Mouse (Mus musculus): ENCODE measurements around the gene Stat5b. TPM values are rescaled to one million over a fixed set of nuclear protein-coding genes. Genes with fewer than 3 reads are reported as not detected.

The Stat5b gene
- polyA plus RNA-seq, 1 experiment from 2014 or later = 17.3 TPM

DNA sequence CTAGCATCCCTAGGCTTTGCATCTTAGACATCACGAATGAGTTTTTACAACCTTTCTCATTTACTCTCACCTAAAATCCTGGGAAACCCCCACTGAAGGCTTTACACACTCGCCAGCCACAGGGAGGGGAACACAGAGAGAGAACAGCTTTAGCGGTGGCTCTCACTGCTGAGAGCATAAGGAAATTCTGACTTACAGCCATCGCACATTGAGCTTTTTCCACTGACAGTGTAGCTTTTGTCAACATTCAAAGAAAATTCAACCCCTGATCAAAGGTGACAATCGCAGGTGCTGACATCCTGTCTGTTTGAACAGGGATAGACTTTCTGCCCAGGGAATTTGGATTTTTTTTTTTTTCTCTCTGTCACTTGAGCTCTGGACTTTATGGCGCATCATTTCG, 8.5 kb downstream of the Stat5b start:
- no peak overlapping the region for H3K27ac ChIP-seq (ENCODE audit: low read depth, low read length)
- no peaks in the 10 kb centered on the region for H3K36me3 ChIP-seq (ENCODE audit: control insufficient read depth, insufficient read depth, low read length)
- no peaks in the 10 kb centered on the region for H3K4me1 ChIP-seq (ENCODE audit: control insufficient read depth, insufficient read depth, low read length)
- no peaks in the 10 kb centered on the region for H3K27me3 ChIP-seq (ENCODE audit: control insufficient read depth, insufficient read depth, low read length)
- no peak for ATAC-seq (ENCODE audit: low read depth)
- no peak overlapping the region for H3K9ac ChIP-seq (replicated peaks; ENCODE audit: low read depth, low read length)
- H3K4me3 ChIP-seq (ENCODE audit: low read depth, low read length) = no peak overlapping the region
- no peaks in the 10 kb centered on the region for H3K9me3 ChIP-seq (ENCODE audit: control insufficient read depth, low read length)
- WGBS = 82% methylated on average over 7 of the region's 7 CpGs
- H3K4me2 ChIP-seq (ENCODE audit: low read depth, low read length) = no peak overlapping the region

DNA sequence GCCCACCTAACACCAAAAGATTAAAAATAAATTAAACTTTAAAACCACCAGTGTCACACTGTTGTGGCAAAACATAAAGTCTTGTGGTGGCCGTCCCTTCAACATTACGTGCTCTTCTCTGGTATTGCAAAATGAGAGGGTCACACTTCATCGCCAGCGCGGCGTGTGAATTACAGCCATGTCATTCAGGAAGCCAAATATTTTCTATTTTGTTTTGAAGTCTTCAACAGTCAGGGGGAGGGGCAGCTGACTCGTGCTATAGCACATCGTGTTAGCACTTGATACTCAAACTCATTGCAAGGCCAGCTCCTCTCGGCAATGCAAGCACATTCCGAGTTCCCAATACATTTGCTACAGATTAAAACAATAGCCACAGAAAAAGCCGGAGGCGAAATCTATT, 9.7 kb downstream of the Stat5b start:
- no peaks in the 10 kb centered on the region for H3K9me3 ChIP-seq (ENCODE audit: control insufficient read depth, low read length)
- H3K9ac ChIP-seq (replicated peaks; ENCODE audit: low read depth, low read length) = no peak overlapping the region
- H3K4me2 ChIP-seq (ENCODE audit: low read depth, low read length) = no peak overlapping the region
- H3K4me3 ChIP-seq (ENCODE audit: low read depth, low read length) = no peak overlapping the region
- H3K27ac ChIP-seq (ENCODE audit: low read depth, low read length) = no peak overlapping the region
- no peaks in the 10 kb centered on the region for H3K27me3 ChIP-seq (ENCODE audit: control insufficient read depth, insufficient read depth, low read length)
- H3K4me1 ChIP-seq (ENCODE audit: control insufficient read depth, insufficient read depth, low read length) = no peaks in the 10 kb centered on the region
- no peaks in the 10 kb centered on the region for H3K36me3 ChIP-seq (ENCODE audit: control insufficient read depth, insufficient read depth, low read length)
- ATAC-seq (ENCODE audit: low read depth) = no peak
- 73% methylated on average over 12 of the region's 12 CpGs for WGBS

DNA sequence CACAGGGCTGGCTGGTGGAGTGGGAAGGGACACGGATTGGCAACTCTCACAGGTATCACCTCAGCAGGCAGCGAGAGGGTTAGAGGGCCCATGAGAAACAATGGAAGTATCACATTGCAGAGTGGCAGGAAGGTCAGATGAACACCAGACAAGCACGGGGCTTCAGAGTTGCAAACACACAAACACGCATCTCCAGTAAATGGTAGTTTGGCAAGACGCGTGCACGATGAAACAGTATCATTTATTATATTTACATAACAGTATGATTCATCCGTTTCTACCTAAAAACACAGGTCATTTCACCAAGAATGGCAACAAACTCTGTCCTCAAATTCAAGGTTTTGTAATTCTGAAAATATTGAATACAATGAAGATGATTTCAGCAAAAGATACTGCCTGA, 11.0 kb downstream of the Stat5b start:
- Histone ChIP-seq H3K9ac (replicated peaks; ENCODE audit: low read depth, low read length) (no peak overlapping the region), H3K27me3 (ENCODE audit: control insufficient read depth, insufficient read depth, low read length) (no peaks in the 10 kb centered on the region), H3K4me2 (ENCODE audit: low read depth, low read length) (no peak overlapping the region), H3K4me1 (ENCODE audit: control insufficient read depth, insufficient read depth, low read length) (no peaks in the 10 kb centered on the region), H3K27ac (ENCODE audit: low read depth, low read length) (no peak overlapping the region), H3K4me3 (ENCODE audit: low read depth, low read length) (no peak overlapping the region), H3K36me3 (ENCODE audit: control insufficient read depth, insufficient read depth, low read length) (no peaks in the 10 kb centered on the region), H3K9me3 (ENCODE audit: control insufficient read depth, low read length) (no peaks in the 10 kb centered on the region)
- WGBS = 78% methylated on average over 8 of the region's 8 CpGs
- ATAC-seq (ENCODE audit: low read depth) = no peak

DNA sequence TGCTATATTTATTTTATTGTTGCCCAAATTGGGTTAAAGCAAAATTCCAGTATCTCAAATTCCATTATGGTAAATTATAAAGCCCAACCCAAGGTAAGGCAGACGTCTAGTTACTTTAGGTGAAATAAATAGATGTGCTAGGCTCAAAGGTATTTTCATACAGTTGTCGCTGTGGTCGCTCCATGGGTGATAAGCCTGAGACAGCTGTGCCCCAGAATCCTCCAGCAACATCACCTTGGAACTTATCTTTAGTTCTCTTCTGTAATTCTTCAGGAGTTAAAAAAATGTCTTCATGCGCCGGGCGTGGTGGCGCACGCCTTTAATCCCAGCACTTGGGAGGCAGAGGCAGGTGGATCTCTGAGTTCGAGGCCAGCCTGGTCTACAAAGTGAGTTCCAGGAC, 11.6 kb downstream of the Stat5b start:
- no peak for ATAC-seq (ENCODE audit: low read depth)
- Histone ChIP-seq H3K9ac (replicated peaks; ENCODE audit: low read depth, low read length) (no peak overlapping the region), H3K36me3 (ENCODE audit: control insufficient read depth, insufficient read depth, low read length) (no peaks in the 10 kb centered on the region), H3K4me1 (ENCODE audit: control insufficient read depth, insufficient read depth, low read length) (no peaks in the 10 kb centered on the region), H3K27ac (ENCODE audit: low read depth, low read length) (no peak overlapping the region), H3K9me3 (ENCODE audit: control insufficient read depth, low read length) (no peaks in the 10 kb centered on the region), H3K27me3 (ENCODE audit: control insufficient read depth, insufficient read depth, low read length) (no peaks in the 10 kb centered on the region), H3K4me2 (ENCODE audit: low read depth, low read length) (no peak overlapping the region), H3K4me3 (ENCODE audit: low read depth, low read length) (no peak overlapping the region)
- WGBS = 94% methylated on average over 9 of the region's 9 CpGs

DNA sequence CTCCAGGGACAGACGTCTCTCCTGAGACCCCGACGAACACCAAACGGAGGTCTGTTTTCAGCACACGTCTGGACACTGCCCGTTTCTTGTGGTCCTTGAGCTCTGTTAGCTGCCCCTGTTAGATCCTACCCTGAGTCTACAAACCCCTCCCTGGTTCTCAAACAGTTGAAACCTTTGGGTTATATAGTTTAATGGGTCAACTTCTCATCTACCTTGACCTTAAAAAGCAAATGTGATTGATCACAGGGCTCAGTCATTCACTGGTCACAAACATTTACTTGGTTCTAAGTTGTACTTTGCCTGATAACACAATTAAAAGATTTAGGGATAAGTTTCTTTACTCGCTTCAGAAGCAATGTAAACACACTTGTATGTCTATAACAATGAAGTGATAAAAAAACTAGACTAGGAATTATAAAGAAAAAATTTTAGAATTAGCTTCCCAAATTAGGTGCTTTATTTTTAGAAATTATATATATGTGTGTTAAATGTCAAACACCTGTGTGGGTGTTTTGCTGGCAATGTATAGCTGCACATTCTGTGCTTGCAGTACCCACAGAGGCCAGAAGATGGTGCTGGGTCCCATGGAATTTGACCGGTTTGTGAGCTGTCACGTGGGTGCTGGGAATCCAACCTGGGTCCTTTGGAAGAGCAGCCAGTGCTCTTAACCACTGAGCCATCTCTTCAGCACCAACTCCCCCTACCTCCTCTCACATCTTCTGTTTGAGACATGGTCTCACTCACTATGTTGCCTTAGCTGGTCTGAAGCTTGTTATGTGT, 13.4 kb downstream of the Stat5b start:
- Histone ChIP-seq H3K4me2 (ENCODE audit: low read depth, low read length) (no peak overlapping the region), H3K4me3 (ENCODE audit: low read depth, low read length) (no peak overlapping the region), H3K9ac (replicated peaks; ENCODE audit: low read depth, low read length) (no peak overlapping the region), H3K9me3 (ENCODE audit: control insufficient read depth, low read length) (no peaks in the 10 kb centered on the region), H3K36me3 (ENCODE audit: control insufficient read depth, insufficient read depth, low read length) (no peaks in the 10 kb centered on the region), H3K27me3 (ENCODE audit: control insufficient read depth, insufficient read depth, low read length) (no peaks in the 10 kb centered on the region), H3K27ac (ENCODE audit: low read depth, low read length) (no peak overlapping the region), H3K4me1 (ENCODE audit: control insufficient read depth, insufficient read depth, low read length) (0 out of 2 replicates have a peak, but pooled peaks cover 2% of the 10 kb centered on the region)
- WGBS = 83% methylated on average over 9 of the region's 9 CpGs
- no peak for ATAC-seq (ENCODE audit: low read depth)

DNA sequence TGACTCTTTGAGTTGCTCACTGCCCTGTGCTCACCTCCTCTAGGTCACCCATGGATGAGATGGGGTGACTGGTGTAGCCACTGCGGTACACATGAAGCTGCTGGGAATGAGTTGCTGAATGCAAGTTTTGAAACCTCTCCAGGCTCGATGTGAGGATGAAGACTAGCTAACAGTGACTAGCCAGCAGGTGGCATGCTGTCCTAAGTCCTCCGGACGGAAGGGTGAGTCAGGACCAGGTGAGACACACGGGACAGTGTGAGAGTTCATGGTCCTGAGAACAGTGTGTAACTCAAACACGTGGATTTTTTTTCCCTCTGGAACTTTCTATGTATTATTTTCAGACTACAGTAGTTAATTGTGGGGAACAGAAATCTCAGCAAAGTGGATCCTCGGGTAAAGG, 17.1 kb downstream of the Stat5b start:
- Histone ChIP-seq H3K9me3 (ENCODE audit: control insufficient read depth, low read length) (no peaks in the 10 kb centered on the region), H3K4me1 (ENCODE audit: control insufficient read depth, insufficient read depth, low read length) (0 out of 2 replicates have a peak, but pooled peaks cover 2% of the 10 kb centered on the region), H3K9ac (replicated peaks; ENCODE audit: low read depth, low read length) (no peak overlapping the region), H3K4me3 (ENCODE audit: low read depth, low read length) (no peak overlapping the region), H3K27ac (ENCODE audit: low read depth, low read length) (no peak overlapping the region), H3K4me2 (ENCODE audit: low read depth, low read length) (no peak overlapping the region), H3K27me3 (ENCODE audit: control insufficient read depth, insufficient read depth, low read length) (no peaks in the 10 kb centered on the region), H3K36me3 (ENCODE audit: control insufficient read depth, insufficient read depth, low read length) (no peaks in the 10 kb centered on the region)
- WGBS = 73% methylated on average over 7 of the region's 7 CpGs
- no peak for ATAC-seq (ENCODE audit: low read depth)

DNA sequence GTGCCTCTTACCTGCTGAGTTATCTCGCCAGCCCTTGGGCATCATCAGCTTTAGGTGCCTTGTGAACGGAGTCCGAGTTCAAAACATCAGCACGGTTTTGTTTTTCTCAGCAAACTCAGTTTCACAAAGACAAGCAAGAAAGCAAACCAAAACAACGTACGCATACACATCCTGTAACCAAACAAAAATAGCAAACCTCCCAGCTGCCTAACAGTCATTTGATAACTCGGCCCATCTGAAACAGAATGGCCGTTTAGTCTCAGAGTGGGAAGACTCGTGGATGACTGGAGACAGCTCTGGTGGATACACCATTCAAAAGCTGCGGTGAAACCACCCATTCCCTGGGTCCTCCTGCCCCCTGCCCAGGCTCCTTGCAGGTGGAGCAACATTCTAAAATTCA, 19.1 kb downstream of the Stat5b start:
- Histone ChIP-seq H3K4me3 (ENCODE audit: low read depth, low read length) (no peak overlapping the region), H3K4me2 (ENCODE audit: low read depth, low read length) (no peak overlapping the region), H3K27ac (ENCODE audit: low read depth, low read length) (no peak overlapping the region), H3K9ac (replicated peaks; ENCODE audit: low read depth, low read length) (no peak overlapping the region), H3K27me3 (ENCODE audit: control insufficient read depth, insufficient read depth, low read length) (no peaks in the 10 kb centered on the region), H3K9me3 (ENCODE audit: control insufficient read depth, low read length) (no peaks in the 10 kb centered on the region), H3K4me1 (ENCODE audit: control insufficient read depth, insufficient read depth, low read length) (0 out of 2 replicates have a peak, but pooled peaks cover 2% of the 10 kb centered on the region), H3K36me3 (ENCODE audit: control insufficient read depth, insufficient read depth, low read length) (no peaks in the 10 kb centered on the region)
- ATAC-seq (ENCODE audit: low read depth) = no peak
- WGBS = 80% methylated on average over 10 of the region's 10 CpGs

DNA sequence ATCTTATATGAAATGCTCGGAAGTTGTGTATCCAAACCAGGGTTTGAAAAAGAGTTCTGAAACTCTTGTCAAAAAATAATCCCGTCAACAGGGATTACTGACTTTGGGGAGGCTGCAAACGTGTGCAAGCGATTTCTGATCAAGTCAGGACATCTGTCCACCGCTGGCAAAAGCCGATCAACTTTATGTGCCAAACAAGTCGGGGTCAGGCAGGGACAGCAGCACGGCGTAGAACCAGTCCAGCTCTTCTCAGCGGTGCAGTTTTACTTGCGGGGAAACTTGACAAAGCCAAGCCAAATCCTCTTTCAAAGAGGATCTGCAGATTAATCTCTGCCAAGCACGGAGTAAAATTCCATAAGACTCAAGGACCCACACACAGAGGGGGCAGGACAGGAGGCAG, 20.8 kb downstream of the Stat5b start:
- WGBS = 89% methylated on average over 12 of the region's 12 CpGs
- Histone ChIP-seq H3K4me1 (ENCODE audit: control insufficient read depth, insufficient read depth, low read length) (0 out of 2 replicates have a peak, but pooled peaks cover 2% of the 10 kb centered on the region), H3K27ac (ENCODE audit: low read depth, low read length) (no peak overlapping the region), H3K9ac (replicated peaks; ENCODE audit: low read depth, low read length) (no peak overlapping the region), H3K4me3 (ENCODE audit: low read depth, low read length) (no peak overlapping the region), H3K27me3 (ENCODE audit: control insufficient read depth, insufficient read depth, low read length) (no peaks in the 10 kb centered on the region), H3K4me2 (ENCODE audit: low read depth, low read length) (no peak overlapping the region), H3K36me3 (ENCODE audit: control insufficient read depth, insufficient read depth, low read length) (no peaks in the 10 kb centered on the region), H3K9me3 (ENCODE audit: control insufficient read depth, low read length) (no peaks in the 10 kb centered on the region)
- no peak for ATAC-seq (ENCODE audit: low read depth)

DNA sequence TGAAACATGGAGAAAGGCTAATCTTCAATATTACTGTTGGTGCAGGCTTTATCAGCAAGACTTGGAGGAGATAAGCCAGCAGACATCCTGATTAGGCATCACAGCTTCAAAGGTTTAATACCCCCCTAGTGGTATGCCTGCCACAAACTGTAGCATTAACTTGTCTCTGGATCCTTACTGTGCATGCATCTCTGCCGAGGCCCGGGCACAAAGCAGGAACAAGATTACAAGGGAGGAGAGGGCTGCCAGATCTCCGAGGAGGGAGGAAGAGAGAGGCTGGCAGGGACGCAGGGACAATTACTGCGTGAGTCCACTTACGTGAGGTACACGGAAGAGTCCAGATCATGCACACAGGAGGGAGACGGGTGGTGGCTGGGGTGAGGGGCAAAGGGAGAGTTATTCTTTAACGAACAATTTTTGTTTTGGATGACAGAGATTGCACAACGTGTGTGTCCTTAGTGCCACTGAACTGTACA, 21.8 kb downstream of the Stat5b start:
- H3K4me2 ChIP-seq (ENCODE audit: low read depth, low read length) = no peak overlapping the region
- H3K27ac ChIP-seq (ENCODE audit: low read depth, low read length) = no peak overlapping the region
- WGBS = 65% methylated on average over 10 of the region's 10 CpGs
- no peak; the same call in 1 of the 2 replicates for ATAC-seq (ENCODE audit: low read depth)
- H3K36me3 ChIP-seq (ENCODE audit: control insufficient read depth, insufficient read depth, low read length) = no peaks in the 10 kb centered on the region
- 0 out of 2 replicates have a peak, but pooled peaks cover 2% of the 10 kb centered on the region for H3K4me1 ChIP-seq (ENCODE audit: control insufficient read depth, insufficient read depth, low read length)
- H3K4me3 ChIP-seq (ENCODE audit: low read depth, low read length) = no peak overlapping the region
- H3K9ac ChIP-seq (replicated peaks; ENCODE audit: low read depth, low read length) = no peak overlapping the region
- H3K27me3 ChIP-seq (ENCODE audit: control insufficient read depth, insufficient read depth, low read length) = no peaks in the 10 kb centered on the region
- H3K9me3 ChIP-seq (ENCODE audit: control insufficient read depth, low read length) = no peaks in the 10 kb centered on the region
